Mouse (Mus musculus) midbrain, embryonic 14.5 days (tissue): Measurements from ENCODE around the gene Uba7. TPM values are rescaled to one million over a fixed set of nuclear protein-coding genes. Genes with fewer than 3 reads are reported as not detected.

Experiments
- ATAC-seq: fragments of 200-750 bp; cut with Nextera tagmentation; 2 replicates; pipeline ENCODE4 v1.8.0; 2017; ENCODE audit warnings: moderate number of reproducible peaks, moderate library complexity; ENCODE audit not compliant: low FRiP score, low TSS enrichment
- DNase-seq: peaks from one replicate; pipeline ENCODE4 v3.0.0-alpha.2; 2015
- H3K27ac ChIP-seq: fragments of 300-500 bp; sonication (generic); replicated peaks from 2 replicates; pipeline ENCODE4 v1.5.1; 2014; ENCODE audit warnings: mild to moderate bottlenecking, low read depth, low read length, moderate library complexity
- H3K27me3 ChIP-seq: fragments of 300-500 bp; sonication (generic); 2 replicates; pipeline ENCODE4 v1.6.1; 2014; ENCODE audit warnings: low read length, control low read depth, mixed read lengths; ENCODE audit not compliant: control insufficient read depth, insufficient read depth
- H3K36me3 ChIP-seq: fragments of 300-500 bp; sonication (generic); 2 replicates; pipeline ENCODE4 v1.6.1; 2014; ENCODE audit warnings: low read length, control low read depth; ENCODE audit not compliant: control insufficient read depth, insufficient read depth
- H3K4me1 ChIP-seq: fragments of 300-500 bp; sonication (generic); 2 replicates; pipeline ENCODE4 v1.6.1; 2014; ENCODE audit warnings: mild to moderate bottlenecking, antibody characterized with exemption, low read length, control low read depth; ENCODE audit not compliant: control insufficient read depth, insufficient read depth
- H3K4me2 ChIP-seq: fragments of 300-500 bp; sonication (generic); 2 replicates; pipeline ENCODE4 v1.6.1; 2014; ENCODE audit warnings: mild to moderate bottlenecking, low read length, moderate library complexity
- H3K4me3 ChIP-seq: fragments of 300-500 bp; sonication (generic); replicated peaks from 2 replicates; pipeline ENCODE4 v1.5.1; 2014; ENCODE audit warnings: low read depth, low read length
- H3K9ac ChIP-seq: fragments of 300-500 bp; sonication (generic); replicated peaks from 2 replicates; pipeline ENCODE4 v1.6.1; 2014; ENCODE audit warnings: mild to moderate bottlenecking, low read length, moderate library complexity
- H3K9me3 ChIP-seq: fragments of 300-500 bp; sonication (generic); 2 replicates; pipeline ENCODE4 v1.6.1; 2016; ENCODE audit warnings: low read length, control low read depth, mixed read lengths; ENCODE audit not compliant: control insufficient read depth
- WGBS: fragments of 180-500 bp; shearing (Covaris S2); extraction: QIAGEN DNeasy Blood & Tissue Kit; methylation state at CpG from one replicate; pipeline ENCODE4 v1.1.7; 2014; 5-methylcytosine and 5-hydroxymethylcytosine counted together
- polyA plus RNA-seq: library from polyadenylated mRNA; unstranded; fragments of >200 nt; fragmentation: Nextera tagmentation; extraction: Ambion mirVana; gene quantifications from 2 replicates; pipeline ENCODE4 v1.2.1, GENCODE M21; 2014

Gene Uba7
- polyA plus RNA-seq, 1 experiment from 2014 or later = 5.0 TPM

GRCm38 (mm10) chr9:107936215-107936822, 39.0 kb upstream of the Uba7 start:
- ATAC-seq (peak; percentile 64; the same call in 1 of the 2 replicates), DNase-seq (peak; percentile 54)
- H3K4me2 ChIP-seq = peak overlapping the region; percentile 86
- no peaks in the 10 kb centered on the region for H3K27me3 ChIP-seq
- H3K4me3 ChIP-seq = peak overlapping the region; percentile 50
- no peaks in the 10 kb centered on the region for H3K9me3 ChIP-seq
- under 1% methylated on average over 29 of the region's 29 CpGs for WGBS
- no peaks in the 10 kb centered on the region for H3K36me3 ChIP-seq
- no peak overlapping the region for H3K27ac ChIP-seq
- H3K9ac ChIP-seq = peak overlapping the region; percentile 66
- H3K4me1 ChIP-seq = peaks cover 16% of the 10 kb centered on the region; the same call in 1 of the 2 replicates

GRCm38 (mm10) chr9:107936831-107937230, 38.5 kb upstream of the Uba7 start:
- Histone ChIP-seq H3K4me1 (peaks cover 16% of the 10 kb centered on the region; the same call in 1 of the 2 replicates), H3K9me3 (no peaks in the 10 kb centered on the region), H3K36me3 (no peaks in the 10 kb centered on the region), H3K27me3 (no peaks in the 10 kb centered on the region), H3K4me2 (peak overlapping the region; percentile 86), H3K4me3 (peak overlapping the region; percentile 50), H3K27ac (no peak overlapping the region), H3K9ac (peak overlapping the region; percentile 66; the same call in 1 of the 2 replicates)
- WGBS = 6% methylated on average over 3 of the region's 3 CpGs
- no peak for ATAC-seq
- peak; percentile 14 for DNase-seq

- DNase-seq (no peak), ATAC-seq (no peak)
- H3K27me3 ChIP-seq = no peaks in the 10 kb centered on the region
- peaks cover 8% of the 10 kb centered on the region for H3K4me1 ChIP-seq
- no peak overlapping the region for H3K27ac ChIP-seq
- WGBS = 92% methylated on average over 31 of the region's 31 CpGs
- H3K4me2 ChIP-seq = no peak overlapping the region
- H3K9me3 ChIP-seq = no peaks in the 10 kb centered on the region
- no peak overlapping the region for H3K9ac ChIP-seq
- H3K36me3 ChIP-seq = no peaks in the 10 kb centered on the region
- H3K4me3 ChIP-seq = no peak overlapping the region
Observed at GRCm38 (mm10) chr9:107947241-107948194, 27.8 kb upstream of the Uba7 start.

GRCm38 (mm10) chr9:107949184-107949921, 26.0 kb upstream of the Uba7 start:
- no peak for ATAC-seq
- WGBS = 80% methylated on average over 13 of the region's 13 CpGs
- no peak overlapping the region for H3K4me2 ChIP-seq

GRCm38 (mm10) chr9:107949922-107950235, 25.4 kb upstream of the Uba7 start, which contains the start of gene Traip:
Gene Traip (plus strand): TSS chr9:107950136.
- peak within 1 kb of the TSS; percentile 57 for H3K4me3 ChIP-seq
- 91% methylated on average over 10 of the region's 10 CpGs for WGBS
- peak within 1 kb of the TSS; percentile 85 for H3K4me2 ChIP-seq
- H3K4me1 ChIP-seq = peaks cover 8% of the 10 kb centered on the region
- H3K27ac ChIP-seq = peak within 1 kb of the TSS; percentile 74
- DNase-seq (no peak), ATAC-seq (no peak)
- no peaks in the 10 kb centered on the region for H3K36me3 ChIP-seq
- no peaks in the 10 kb centered on the region for H3K9me3 ChIP-seq
- H3K27me3 ChIP-seq = no peaks in the 10 kb centered on the region
- peak within 1 kb of the TSS; percentile 47; the same call in 1 of the 2 replicates for H3K9ac ChIP-seq

More at GRCm38 (mm10) chr9:107949184-107949921, 26.0 kb upstream of the Uba7 start:
- Histone ChIP-seq H3K4me1 (peaks cover 8% of the 10 kb centered on the region), H3K9ac (no peak overlapping the region), H3K36me3 (no peaks in the 10 kb centered on the region), H3K27me3 (no peaks in the 10 kb centered on the region), H3K4me3 (no peak overlapping the region), H3K9me3 (no peaks in the 10 kb centered on the region), H3K27ac (no peak overlapping the region)
- DNase-seq = no peak

GRCm38 (mm10) chr9:107950460-107951355, 24.6 kb upstream of the Uba7 start:
- H3K27me3 ChIP-seq = no peaks in the 10 kb centered on the region
- peak overlapping the region; percentile 85 for H3K4me2 ChIP-seq
- H3K9me3 ChIP-seq = no peaks in the 10 kb centered on the region
- peak overlapping the region; percentile 57 for H3K4me3 ChIP-seq
- H3K4me1 ChIP-seq = peaks cover 8% of the 10 kb centered on the region
- peak overlapping the region; percentile 74 for H3K27ac ChIP-seq
- DNase-seq = peak; percentile 97
- 11% methylated on average over 45 of the region's 45 CpGs for WGBS
- H3K36me3 ChIP-seq = no peaks in the 10 kb centered on the region
- peak; percentile 92 for ATAC-seq
- H3K9ac ChIP-seq = peak overlapping the region; percentile 47; the same call in 1 of the 2 replicates

GRCm38 (mm10) chr9:107955613-107956289, 19.6 kb upstream of the Uba7 start:
- DNase-seq = no peak
- Histone ChIP-seq H3K9ac (no peak overlapping the region), H3K27ac (no peak overlapping the region), H3K27me3 (no peaks in the 10 kb centered on the region), H3K9me3 (no peaks in the 10 kb centered on the region), H3K4me3 (no peak overlapping the region), H3K36me3 (peaks cover 7% of the 10 kb centered on the region; the same call in 1 of the 2 replicates), H3K4me2 (no peak overlapping the region), H3K4me1 (peaks cover 4% of the 10 kb centered on the region; the same call in 1 of the 2 replicates)
- no peak for ATAC-seq
- WGBS = 80% methylated on average over 6 of the region's 6 CpGs
